Mouse (Mus musculus) CH12.LX (cell line): Measurements from ENCODE around the gene Fam198b. TPM values are rescaled to one million over a fixed set of nuclear protein-coding genes. Genes with fewer than 3 reads are reported as not detected.

Experiments used
- DNase-seq: peaks from one replicate; pipeline ENCODE4 v3.0.0-alpha.2; 2013; ENCODE audit errors: extremely low read depth
- H3K27ac ChIP-seq: 2 replicates; pipeline ENCODE4 v1.5.1; 2012; ENCODE audit warnings: low read depth, mild to moderate bottlenecking, control low read depth, moderate library complexity; ENCODE audit not compliant: insufficient read depth
- H3K27me3 ChIP-seq: replicated peaks from 2 replicates; pipeline ENCODE3; 2012; ENCODE audit warnings: inconsistent platforms
- H3K36me3 ChIP-seq, 2 experiments: replicated peaks in 1 of 2; 2 replicates each; pipeline versions ENCODE3 to v1.6.1; 2012; ENCODE audit warnings: inconsistent platforms in 1 of 2, low read length in 1 of 2, mild to moderate bottlenecking in 1 of 2, mixed read lengths in 1 of 2, moderate library complexity in 1 of 2; ENCODE audit not compliant: control insufficient read depth in 1 of 2, insufficient read depth in 1 of 2
- H3K4me1 ChIP-seq, 2 experiments: 2 replicates each; pipeline ENCODE4 v1.6.1; 2012; ENCODE audit warnings: inconsistent platforms in 1 of 2, moderate library complexity in 1 of 2; ENCODE audit not compliant: insufficient read depth in 2 of 2, control insufficient read depth in 1 of 2
- H3K4me2 ChIP-seq: 2 replicates; pipeline ENCODE4 v1.6.1; 2012; ENCODE audit warnings: low read depth, mild to moderate bottlenecking, control low read depth; ENCODE audit not compliant: poor library complexity, insufficient read depth, severe bottlenecking
- H3K4me3 ChIP-seq, 3 experiments: fragments of 150-350 bp in 1 of 3; sonication (generic) in 1 of 3; replicated peaks in 1 of 3; 2 replicates each; pipeline versions ENCODE3 to v1.5.1; 2011 to 2012; ENCODE audit warnings: low read depth in 2 of 3, low read length in 2 of 3, mild to moderate bottlenecking in 2 of 3, moderate library complexity in 2 of 3, control low read depth in 1 of 3, improper control_type of control experiment in 1 of 3, inconsistent platforms in 1 of 3, mixed read lengths in 1 of 3; ENCODE audit not compliant: poor library complexity in 1 of 3
- H3K79me2 ChIP-seq: replicated peaks from 2 replicates; pipeline ENCODE4 v1.6.1; 2012; ENCODE audit warnings: mild to moderate bottlenecking, moderate library complexity; ENCODE audit not compliant: control insufficient read depth, poor library complexity, insufficient read depth, severe bottlenecking; ENCODE audit errors: extremely low read depth
- H3K9ac ChIP-seq: 2 replicates; pipeline ENCODE4 v1.6.1; 2012; ENCODE audit warnings: low read depth, mild to moderate bottlenecking, control low read depth, moderate library complexity; ENCODE audit not compliant: insufficient read depth
- H3K9me3 ChIP-seq: replicated peaks from 2 replicates; pipeline ENCODE3; 2012; ENCODE audit warnings: low read length, inconsistent platforms, mixed read lengths
- CHD1 ChIP-seq: IDR thresholded peaks from 2 replicates; pipeline ENCODE4 v1.6.1; 2012; ENCODE audit warnings: low read depth, low read length, improper control_type of control experiment, inconsistent platforms
- CTCF ChIP-seq, 2 experiments: IDR thresholded peaks in 1 of 2; conservative IDR thresholded peaks in 1 of 2; 2 replicates each; pipeline ENCODE4 v1.5.1; 2011 to 2012; ENCODE audit warnings: low read depth in 2 of 2, low read length in 2 of 2, improper control_type of control experiment in 1 of 2, inconsistent platforms in 1 of 2, mild to moderate bottlenecking in 1 of 2, moderate library complexity in 1 of 2
- E2F4 ChIP-seq: IDR thresholded peaks from 2 replicates; pipeline ENCODE4 v1.6.1; 2011; ENCODE audit warnings: low read depth, low read length, improper control_type of control experiment; ENCODE audit not compliant: insufficient replicate concordance
- IRF4 ChIP-seq: IDR thresholded peaks from 2 replicates; pipeline ENCODE4 v1.6.1; 2014; ENCODE audit warnings: low read depth, mild to moderate bottlenecking, inconsistent platforms, low read length, improper control_type of control experiment
- JUND ChIP-seq: conservative IDR thresholded peaks from 2 replicates; pipeline ENCODE4 v1.6.1; 2011; ENCODE audit warnings: low read depth, low read length, improper control_type of control experiment
- MAFK ChIP-seq: IDR thresholded peaks from 2 replicates; pipeline ENCODE4 v1.6.1; 2011; ENCODE audit warnings: low read length, improper control_type of control experiment; ENCODE audit not compliant: insufficient replicate concordance
- MAX ChIP-seq: IDR thresholded peaks from 2 replicates; pipeline ENCODE4 v1.6.1; 2011; ENCODE audit warnings: low read length, improper control_type of control experiment
- MAZ ChIP-seq: IDR thresholded peaks from 2 replicates; pipeline ENCODE4 v1.6.1; 2012; ENCODE audit warnings: low read depth, mild to moderate bottlenecking, inconsistent platforms, low read length, improper control_type of control experiment, moderate library complexity
- MEF2A ChIP-seq: IDR thresholded peaks from 2 replicates; pipeline ENCODE4 v1.6.1; 2014; ENCODE audit warnings: low read depth, mild to moderate bottlenecking, inconsistent platforms, low read length, improper control_type of control experiment, borderline replicate concordance
- NRF1 ChIP-seq: IDR thresholded peaks from 2 replicates; pipeline ENCODE4 v1.6.1; 2014; ENCODE audit warnings: low read depth, mild to moderate bottlenecking, inconsistent platforms, low read length, improper control_type of control experiment, moderate library complexity
- POLR2A ChIP-seq: IDR thresholded peaks from 2 replicates; pipeline ENCODE4 v1.6.1; 2011; ENCODE audit warnings: low read depth, mild to moderate bottlenecking, improper control_type of control experiment, low read length
- RCOR1 ChIP-seq: conservative IDR thresholded peaks from 2 replicates; pipeline ENCODE4 v1.6.1; 2012; ENCODE audit warnings: low read depth, mild to moderate bottlenecking, inconsistent platforms, low read length, improper control_type of control experiment
- SIN3A ChIP-seq: IDR thresholded peaks from 2 replicates; pipeline ENCODE4 v1.6.1; 2012; ENCODE audit warnings: low read length, improper control_type of control experiment, inconsistent platforms
- SMC3 ChIP-seq: IDR thresholded peaks from 2 replicates; pipeline ENCODE4 v1.6.1; 2011; ENCODE audit warnings: low read depth, low read length, improper control_type of control experiment
- USF2 ChIP-seq: conservative IDR thresholded peaks from 2 replicates; pipeline ENCODE4 v1.6.1; 2011; ENCODE audit warnings: low read depth, low read length, improper control_type of control experiment
- ZC3H11A ChIP-seq: IDR thresholded peaks from 2 replicates; pipeline ENCODE4 v1.6.1; 2012; ENCODE audit warnings: low read depth, mild to moderate bottlenecking, inconsistent platforms, low read length, improper control_type of control experiment
- ZKSCAN1 ChIP-seq: IDR thresholded peaks from 2 replicates; pipeline ENCODE4 v1.6.1; 2012; ENCODE audit warnings: low read depth, inconsistent platforms, low read length, improper control_type of control experiment, borderline replicate concordance
- ZNF384 ChIP-seq: IDR thresholded peaks from 2 replicates; pipeline ENCODE4 v1.6.1; 2012; ENCODE audit warnings: low read depth, low read length, improper control_type of control experiment, inconsistent platforms
- dilution Hi-C: fragments of 300-500 bp; cut with MboI; formaldehyde crosslinking; loops from 2 replicates; pipeline ENCODE4 v1.14.3; 2020; ENCODE audit warnings: low sequenced_read_pairs; ENCODE audit not compliant: extremely low pct_unique_long_range_greater_than_20kb, extremely low pct_ligation_motif_present
- in situ Hi-C: fragments of 300-500 bp; cut with MboI; formaldehyde crosslinking; loops from 3 replicates; pipeline ENCODE4 v1.14.3; 2019; ENCODE audit warnings: low sequenced_read_pairs, low pct_ligation_motif_present, low pct_unique_long_range_greater_than_20kb, mixed read lengths
- polyA plus RNA-seq: library from polyadenylated mRNA; unstranded; fragments of >175 nt; gene quantifications from 2 replicates; pipeline ENCODE4 v1.2.1, GENCODE M21; 2012; ENCODE audit warnings: low read depth; ENCODE audit not compliant: insufficient read length
- total RNA-seq, 2 experiments: library from RNA; depleted of rRNA; stranded (reverse); fragments of 300-350 nt in 1 of 2; fragments of >200 nt in 1 of 2; gene quantifications; 2 replicates each; pipeline ENCODE4 v1.2.3; 2012 to 2014

Fam198b gene
- total and polyA plus RNA-seq, 3 experiments: 1.2 to 8.5 (median 4.0) TPM

- peaks cover 6 to 12% of the 10 kb centered on the region in 2 experiments for H3K4me1 ChIP-seq
- H3K9me3 ChIP-seq: no peaks in the 10 kb centered on the region
- DNase-seq: no peak
- H3K9ac ChIP-seq: no peak overlapping the region
- dilution Hi-C loops: no loop called here
- H3K27me3 ChIP-seq: no peaks in the 10 kb centered on the region
- H3K79me2 ChIP-seq: no peaks in the 10 kb centered on the region
- TF ChIP-seq ZKSCAN1: no peak
- no peak for TF ChIP-seq CTCF (conservative IDR thresholded peaks at IDR 0.05 in 1 of 2, IDR thresholded peaks at IDR 0.05 in 1 of 2; ENCODE audit: low read depth in 2 of 2, low read length in 2 of 2)
- no peak for TF ChIP-seq SMC3
- no peak for TF ChIP-seq SIN3A
- no peak for TF ChIP-seq IRF4
- no peak for TF ChIP-seq JUND
- H3K4me2 ChIP-seq: no peak overlapping the region
- H3K27ac ChIP-seq: no peak overlapping the region
- in situ Hi-C loops: no loop called here
- H3K4me3 ChIP-seq: no peak overlapping the region
- H3K36me3 ChIP-seq: no peaks in the 10 kb centered on the region
Measured at GRCm38 (mm10) chr3:79850656-79851055, 33.7 kb upstream of the Fam198b start.

GRCm38 (mm10) chr3:79852108-79852507, 32.2 kb upstream of the Fam198b start:
- DNase-seq: no peak
- in situ Hi-C loops: no loop called here
- Histone ChIP-seq H3K36me3 (no peaks in the 10 kb centered on the region), H3K4me3 (no peak overlapping the region), H3K9ac (no peak overlapping the region), H3K4me2 (no peak overlapping the region), H3K27ac (no peak overlapping the region), H3K27me3 (no peaks in the 10 kb centered on the region), H3K79me2 (no peaks in the 10 kb centered on the region), H3K9me3 (no peaks in the 10 kb centered on the region), H3K4me1 (peaks cover 6 to 12% of the 10 kb centered on the region in 2 experiments)
- TF ChIP-seq MAX (no peak), ZC3H11A (no peak), USF2 (no peak), CHD1 (no peak), MAFK (no peak), POLR2A (no peak), NRF1 (no peak), E2F4 (no peak), MEF2A (no peak), MAZ (no peak), RCOR1 (no peak), ZNF384 (no peak)
- dilution Hi-C loops: no loop called here
